Mouse (Mus musculus): ENCODE measurements around the gene Myo6. TPM values are rescaled to one million over a fixed set of nuclear protein-coding genes. Genes with fewer than 3 reads are reported as not detected.

Gene Myo6
- polyA plus RNA-seq, 2 experiments, result 7.6 to 11.1 TPM

DNA sequence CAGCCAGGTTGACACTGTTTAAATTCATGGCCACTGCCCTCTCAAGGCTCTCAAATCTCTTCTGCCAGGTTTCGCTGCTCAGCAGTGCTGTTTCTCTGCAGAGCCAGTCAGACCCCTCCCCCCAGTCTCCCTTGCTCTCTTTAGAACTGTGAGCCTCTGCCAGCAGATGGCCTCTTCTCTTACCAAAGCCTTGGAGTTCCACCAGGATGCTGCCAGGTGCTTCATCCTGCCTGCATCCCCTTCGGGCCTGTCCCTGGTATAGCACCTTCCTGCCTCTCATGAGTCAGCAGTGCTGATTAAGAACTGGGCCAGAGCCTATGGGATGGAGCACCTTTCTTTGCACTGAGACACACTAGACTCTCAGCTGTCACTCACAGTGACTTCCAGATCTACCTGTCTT is 112.3 kb downstream of the Myo6 start:
- TF ChIP-seq POLR2A (IDR thresholded peaks at IDR 0.05; ENCODE audit: borderline replicate concordance, extremely low read depth, insufficient read depth, insufficient read length), result no peak
- DNase-seq (ENCODE audit: low spot score), result no peak
- Histone ChIP-seq H3K4me1 (ENCODE audit: control insufficient read depth, insufficient read depth, low read length) (no peaks in the 10 kb centered on the region), H3K9me3 (ENCODE audit: control insufficient read depth, low read length) (no peaks in the 10 kb centered on the region), H3K4me2 (replicated peaks; ENCODE audit: low read depth, low read length, severe bottlenecking) (no peak overlapping the region), H3K4me3 (replicated peaks; ENCODE audit: low read length) (no peak overlapping the region), H3K9ac (ENCODE audit: low read depth, low read length, severe bottlenecking) (no peak overlapping the region), H3K36me3 (ENCODE audit: control insufficient read depth, insufficient read depth, low read length) (no peaks in the 10 kb centered on the region), H3K27me3 (ENCODE audit: control insufficient read depth, insufficient read depth, low read length) (no peaks in the 10 kb centered on the region), H3K27ac (replicated peaks; ENCODE audit: low read depth, low read length) (no peak overlapping the region)
- 32% methylated on average over 2 of the region's 2 CpGs for WGBS
- ATAC-seq (ENCODE audit: low FRiP score, low read depth), result no peak

DNA sequence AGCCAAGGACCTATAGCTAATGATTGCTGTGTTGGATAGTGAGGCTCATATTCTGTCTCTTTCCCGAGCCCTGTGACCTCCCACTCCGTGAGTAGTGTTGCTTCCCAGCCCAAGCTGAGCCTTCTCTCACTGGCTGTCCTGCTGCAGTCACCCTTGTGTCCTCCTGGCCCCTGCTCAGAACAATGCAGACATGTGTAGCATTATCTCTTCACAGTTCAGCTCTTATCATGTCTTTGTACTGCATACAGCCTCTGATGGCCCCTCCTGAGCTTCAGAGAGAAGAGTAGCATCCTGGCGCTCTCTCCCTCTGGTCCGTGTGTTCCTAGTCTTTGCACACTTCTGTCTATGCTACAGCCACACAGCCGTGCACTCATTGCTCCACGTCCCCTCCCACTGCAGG is 112.9 kb downstream of the Myo6 start:
- Histone ChIP-seq H3K4me3 (replicated peaks; ENCODE audit: low read length) (no peak overlapping the region), H3K9ac (ENCODE audit: low read depth, low read length, severe bottlenecking) (no peak overlapping the region), H3K4me2 (replicated peaks; ENCODE audit: low read depth, low read length, severe bottlenecking) (no peak overlapping the region), H3K36me3 (ENCODE audit: control insufficient read depth, insufficient read depth, low read length) (no peaks in the 10 kb centered on the region), H3K27ac (replicated peaks; ENCODE audit: low read depth, low read length) (no peak overlapping the region), H3K9me3 (ENCODE audit: control insufficient read depth, low read length) (no peaks in the 10 kb centered on the region), H3K27me3 (ENCODE audit: control insufficient read depth, insufficient read depth, low read length) (no peaks in the 10 kb centered on the region), H3K4me1 (ENCODE audit: control insufficient read depth, insufficient read depth, low read length) (no peaks in the 10 kb centered on the region)
- 85% methylated on average over 6 of the region's 6 CpGs for WGBS
- DNase-seq (ENCODE audit: low spot score), result no peak
- no peak for TF ChIP-seq POLR2A (IDR thresholded peaks at IDR 0.05; ENCODE audit: borderline replicate concordance, extremely low read depth, insufficient read depth, insufficient read length)
- ATAC-seq (ENCODE audit: low FRiP score, low read depth), result no peak

DNA sequence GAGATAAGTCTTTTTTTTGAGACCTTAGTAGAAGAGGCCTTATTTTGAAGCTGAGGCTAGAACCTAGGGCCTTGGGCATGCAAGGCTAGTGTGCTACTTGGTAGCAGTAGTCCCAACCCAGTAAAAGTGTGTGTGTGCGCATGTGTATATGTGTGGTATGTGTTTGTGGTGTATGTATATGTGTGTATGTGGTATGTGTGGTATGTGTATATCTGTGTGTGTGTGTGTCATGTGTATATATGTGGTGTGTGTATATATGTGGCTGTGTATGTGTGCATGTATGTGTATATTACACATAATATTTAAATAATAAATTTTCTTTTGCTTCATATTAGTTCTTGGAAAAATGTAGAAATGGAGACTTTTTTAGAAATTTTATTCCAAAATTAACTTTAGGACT is 115.9 kb downstream of the Myo6 start:
- Histone ChIP-seq H3K27ac (replicated peaks; ENCODE audit: low read depth, low read length) (no peak overlapping the region), H3K4me1 (ENCODE audit: control insufficient read depth, insufficient read depth, low read length) (no peaks in the 10 kb centered on the region), H3K4me2 (replicated peaks; ENCODE audit: low read depth, low read length, severe bottlenecking) (no peak overlapping the region), H3K4me3 (replicated peaks; ENCODE audit: low read length) (no peak overlapping the region), H3K9ac (ENCODE audit: low read depth, low read length, severe bottlenecking) (no peak overlapping the region), H3K36me3 (ENCODE audit: control insufficient read depth, insufficient read depth, low read length) (no peaks in the 10 kb centered on the region; the same call in 1 of the 2 replicates), H3K27me3 (ENCODE audit: control insufficient read depth, insufficient read depth, low read length) (no peaks in the 10 kb centered on the region), H3K9me3 (ENCODE audit: control insufficient read depth, low read length) (no peaks in the 10 kb centered on the region)
- WGBS, result 97% methylated on average over 1 of the region's 1 CpGs
- DNase-seq (ENCODE audit: low spot score), result no peak
- no peak for TF ChIP-seq POLR2A (IDR thresholded peaks at IDR 0.05; ENCODE audit: borderline replicate concordance, extremely low read depth, insufficient read depth, insufficient read length)
- ATAC-seq (ENCODE audit: low FRiP score, low read depth), result no peak

DNA sequence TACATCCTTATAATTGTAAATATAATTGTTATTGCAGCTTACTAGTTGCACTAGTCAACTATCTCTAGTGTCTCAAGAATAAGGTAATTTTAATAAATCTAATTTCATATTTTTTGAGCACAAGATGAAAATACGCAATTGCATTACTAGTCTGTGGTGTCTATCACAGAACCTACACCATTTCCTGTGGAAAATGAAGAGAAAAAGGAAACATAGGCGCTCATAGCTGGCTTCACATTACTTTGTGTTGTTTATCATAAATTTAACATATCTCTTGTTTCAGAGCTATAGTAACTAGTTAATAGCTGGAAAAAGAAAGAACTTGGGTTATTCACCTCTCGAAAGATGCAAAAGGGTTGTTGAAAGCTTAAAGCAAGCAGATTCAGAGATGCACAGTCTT is 117.6 kb downstream of the Myo6 start:
- H3K27ac ChIP-seq (replicated peaks; ENCODE audit: low read depth, low read length), result no peak overlapping the region
- H3K9me3 ChIP-seq (ENCODE audit: control insufficient read depth, low read length), result no peaks in the 10 kb centered on the region
- no peak overlapping the region for H3K9ac ChIP-seq (ENCODE audit: low read depth, low read length, severe bottlenecking)
- 93% methylated on average over 3 of the region's 3 CpGs for WGBS
- H3K36me3 ChIP-seq (ENCODE audit: control insufficient read depth, insufficient read depth, low read length), result no peaks in the 10 kb centered on the region; the same call in 1 of the 2 replicates
- H3K4me2 ChIP-seq (replicated peaks; ENCODE audit: low read depth, low read length, severe bottlenecking), result no peak overlapping the region
- DNase-seq (ENCODE audit: low spot score), result no peak
- H3K4me3 ChIP-seq (replicated peaks; ENCODE audit: low read length), result no peak overlapping the region
- H3K27me3 ChIP-seq (ENCODE audit: control insufficient read depth, insufficient read depth, low read length), result no peaks in the 10 kb centered on the region
- no peaks in the 10 kb centered on the region for H3K4me1 ChIP-seq (ENCODE audit: control insufficient read depth, insufficient read depth, low read length)
- no peak for ATAC-seq (ENCODE audit: low FRiP score, low read depth)
- no peak for TF ChIP-seq POLR2A (IDR thresholded peaks at IDR 0.05; ENCODE audit: borderline replicate concordance, extremely low read depth, insufficient read depth, insufficient read length)

DNA sequence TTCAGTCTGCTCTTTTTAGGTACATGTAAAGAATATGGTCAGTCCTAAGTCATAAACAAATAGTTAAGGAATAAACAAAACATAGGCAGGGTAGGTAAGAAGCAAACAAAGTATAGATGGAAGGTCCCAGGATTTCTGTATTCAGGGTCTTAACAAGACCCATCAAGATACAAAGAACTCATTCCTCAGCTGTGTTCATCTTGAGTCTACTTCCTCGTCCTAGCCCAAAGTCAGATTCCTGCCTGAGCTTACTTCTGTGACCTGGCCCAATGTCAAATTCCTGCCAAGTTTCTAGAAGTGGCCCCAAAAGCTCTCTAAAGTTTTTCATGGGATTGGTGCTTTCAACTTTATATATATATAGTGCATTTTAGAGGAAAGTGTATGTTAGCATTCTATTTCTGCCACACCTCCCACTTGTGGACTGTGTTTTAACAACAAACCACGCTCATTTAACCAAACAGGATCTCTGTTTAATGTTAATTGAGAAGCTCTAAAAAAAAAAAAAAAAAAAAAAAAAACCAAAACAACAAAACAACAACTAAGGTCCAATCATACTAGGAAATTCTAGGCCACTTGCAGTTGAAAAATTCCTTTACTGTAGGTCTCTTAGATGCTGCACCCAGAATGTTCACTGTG is 119.8 kb downstream of the Myo6 start:
- no peaks in the 10 kb centered on the region for H3K4me1 ChIP-seq (ENCODE audit: control insufficient read depth, insufficient read depth, low read length)
- H3K9ac ChIP-seq (ENCODE audit: low read depth, low read length, severe bottlenecking), result no peak overlapping the region
- no peaks in the 10 kb centered on the region; the same call in 1 of the 2 replicates for H3K36me3 ChIP-seq (ENCODE audit: control insufficient read depth, insufficient read depth, low read length)
- WGBS, result 77% methylated on average over 2 of the region's 2 CpGs
- no peak overlapping the region for H3K4me2 ChIP-seq (replicated peaks; ENCODE audit: low read depth, low read length, severe bottlenecking)
- no peaks in the 10 kb centered on the region for H3K27me3 ChIP-seq (ENCODE audit: control insufficient read depth, insufficient read depth, low read length)
- no peak overlapping the region for H3K4me3 ChIP-seq (replicated peaks; ENCODE audit: low read length)
- DNase-seq (ENCODE audit: low spot score) (no peak), ATAC-seq (ENCODE audit: low FRiP score, low read depth) (no peak)
- TF ChIP-seq POLR2A (IDR thresholded peaks at IDR 0.05; ENCODE audit: borderline replicate concordance, extremely low read depth, insufficient read depth, insufficient read length), result no peak
- H3K9me3 ChIP-seq (ENCODE audit: control insufficient read depth, low read length), result no peaks in the 10 kb centered on the region
- H3K27ac ChIP-seq (replicated peaks; ENCODE audit: low read depth, low read length), result no peak overlapping the region
